Mouse (Mus musculus) ES-Bruce4 (cell line): ENCODE results near the gene Ttll5.

Source experiments
- CTCF ChIP-seq: IDR thresholded peaks from one replicate; pipeline ENCODE4 v1.8.1; 2011; ENCODE audit warnings: low read depth, low read length
- EP300 ChIP-seq: IDR thresholded peaks from 2 replicates; pipeline ENCODE4 v1.6.1; 2011; ENCODE audit warnings: low read depth, low read length; ENCODE audit not compliant: insufficient read depth
- POLR2A ChIP-seq: IDR thresholded peaks from one replicate; pipeline ENCODE4 v1.8.1; 2011; ENCODE audit warnings: low read length; ENCODE audit not compliant: insufficient read depth

- no peak for TF ChIP-seq CTCF
- TF ChIP-seq POLR2A = no peak
- TF ChIP-seq EP300 = no peak
Observed at GRCm38 (mm10) chr12:85839371-85840000, 15.0 kb downstream of the Ttll5 start.
